Mouse (Mus musculus): Measurements from ENCODE around the gene Irf7.

DNA sequence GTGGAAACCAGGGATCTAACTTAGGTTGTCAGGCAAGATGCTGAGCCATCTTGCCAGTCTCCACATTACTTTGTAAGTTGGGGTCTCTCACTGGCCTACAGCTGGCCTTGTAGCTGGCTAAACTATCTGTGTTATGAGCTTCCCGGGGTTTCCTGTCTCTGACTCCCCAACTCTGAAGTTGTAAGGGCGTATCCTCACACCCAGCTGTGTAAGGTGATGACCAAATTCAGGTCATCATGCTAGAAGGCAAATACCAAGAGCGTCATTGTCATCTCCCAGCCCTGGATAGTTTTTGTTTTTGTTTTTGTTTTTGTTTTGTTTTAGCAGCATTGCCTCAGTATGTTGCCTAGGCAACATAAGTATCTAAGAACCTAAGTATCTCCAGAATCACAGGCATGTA is 4.3 kb upstream of the Irf7 start:
- TF ChIP-seq MAFK (IDR thresholded peaks at IDR 0.05; ENCODE audit: insufficient read depth, low read depth, low read length) (no peak), ZC3H11A (IDR thresholded peaks at IDR 0.05; ENCODE audit: borderline replicate concordance, low read depth, low read length) (no peak)
